Mouse (Mus musculus): ENCODE measurements around the gene Ost4. TPM values are rescaled to one million over a fixed set of nuclear protein-coding genes. Genes with fewer than 3 reads are reported as not detected.
"Not testable (repeated sequence)": the region's sequence is repeated elsewhere in the genome, so short reads cannot be mapped to it uniquely, and the experiment has no call there.

The Ost4 gene
- polyA plus RNA-seq, 1 experiment, result 335 TPM

DNA sequence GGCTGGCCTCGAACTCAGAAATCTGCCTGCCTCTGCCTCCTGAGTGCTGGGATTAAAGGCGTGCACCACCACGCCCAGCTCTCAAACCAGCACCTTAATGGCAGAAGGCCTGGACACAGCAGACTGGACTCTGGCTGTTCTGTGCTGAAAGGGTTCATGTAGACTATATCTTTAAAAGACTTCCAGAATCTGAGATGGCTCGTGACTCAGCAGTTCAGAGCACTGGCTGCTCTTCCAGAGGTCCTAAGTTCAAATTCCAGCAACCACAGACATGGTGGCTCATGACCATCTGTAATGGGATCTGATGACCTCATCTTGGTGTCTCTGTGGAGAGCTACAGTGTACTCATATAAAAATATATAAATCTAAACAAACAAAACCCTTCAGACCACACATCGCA, 5.7 kb downstream of the Ost4 start:
- no peak for DNase-seq (ENCODE audit: low spot score)

GRCm38 (mm10) chr5:30890375-30890774, 17.2 kb downstream of the Ost4 start:
- no peak for DNase-seq (ENCODE audit: low spot score)

DNA sequence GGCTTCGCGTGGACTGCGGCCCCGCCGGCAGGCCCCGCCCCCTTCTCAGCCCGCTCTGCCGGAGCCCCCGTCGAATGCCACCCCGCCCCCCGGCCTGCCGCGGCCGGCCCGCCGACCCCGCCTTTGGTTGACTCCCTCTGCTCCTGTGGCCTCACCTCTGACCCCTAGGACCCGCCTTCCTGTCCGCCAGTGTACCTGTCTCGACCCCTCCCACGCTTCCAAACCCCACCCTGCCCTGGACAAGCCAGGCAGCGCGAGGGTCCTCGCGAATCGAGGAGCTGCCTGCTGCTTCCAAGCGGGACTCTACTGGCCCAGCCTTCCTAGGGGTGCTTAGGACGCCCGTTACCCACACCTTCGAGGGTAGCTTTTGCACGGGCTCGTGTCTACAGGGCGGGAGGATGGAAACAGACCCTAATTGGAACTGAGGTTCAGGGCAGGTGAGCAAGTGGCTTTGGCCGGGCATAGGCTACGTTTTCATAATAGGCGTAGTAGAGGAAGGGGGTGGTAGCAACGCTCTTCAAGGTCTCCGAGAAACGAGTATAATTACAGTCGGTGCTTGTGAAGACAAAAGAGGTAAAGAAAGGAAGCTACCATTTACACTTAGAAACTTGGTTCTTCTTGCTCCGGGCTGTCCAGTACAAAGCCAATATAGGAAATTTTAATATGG, 18.4 kb downstream of the Ost4 start:
- DNase-seq (ENCODE audit: low spot score), result peak; percentile 39

- DNase-seq (ENCODE audit: low spot score), result peak; percentile 90
Measured at GRCm38 (mm10) chr5:30888337-30889087, 19.1 kb downstream of the Ost4 start, which contains the start of gene Agbl5. Gene Agbl5, plus strand, starts transcription at chr5:30888694.

- DNase-seq (ENCODE audit: low spot score), result peak; percentile 83
Measured at GRCm38 (mm10) chr5:30887858-30888336, 19.7 kb downstream of the Ost4 start.

- DNase-seq (ENCODE audit: low spot score), result peak; percentile 48
Measured at GRCm38 (mm10) chr5:30887331-30887761, 20.2 kb downstream of the Ost4 start.

- DNase-seq (ENCODE audit: low spot score), result no peak
Measured at GRCm38 (mm10) chr5:30886731-30887130, 20.9 kb downstream of the Ost4 start.

DNA sequence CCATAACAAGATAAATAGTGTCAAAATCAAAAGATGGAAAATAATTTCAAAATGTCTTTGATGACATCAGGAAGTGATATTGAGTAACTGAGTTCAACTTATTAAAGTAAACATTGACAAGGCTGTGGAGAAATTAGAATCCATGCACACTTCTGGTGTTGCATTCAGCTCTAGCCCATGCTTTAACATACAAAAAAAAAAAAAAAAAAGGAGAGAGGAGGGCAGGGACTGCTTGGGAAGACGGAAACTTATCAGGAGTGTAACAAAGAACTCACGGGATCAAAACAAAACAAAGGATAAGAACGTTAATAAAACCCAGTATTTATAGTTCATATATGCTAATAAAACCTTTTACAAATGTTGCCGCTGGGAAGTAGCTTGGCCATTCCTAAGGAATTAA, 21.4 kb downstream of the Ost4 start:
- no peak for DNase-seq (ENCODE audit: low spot score)

DNA sequence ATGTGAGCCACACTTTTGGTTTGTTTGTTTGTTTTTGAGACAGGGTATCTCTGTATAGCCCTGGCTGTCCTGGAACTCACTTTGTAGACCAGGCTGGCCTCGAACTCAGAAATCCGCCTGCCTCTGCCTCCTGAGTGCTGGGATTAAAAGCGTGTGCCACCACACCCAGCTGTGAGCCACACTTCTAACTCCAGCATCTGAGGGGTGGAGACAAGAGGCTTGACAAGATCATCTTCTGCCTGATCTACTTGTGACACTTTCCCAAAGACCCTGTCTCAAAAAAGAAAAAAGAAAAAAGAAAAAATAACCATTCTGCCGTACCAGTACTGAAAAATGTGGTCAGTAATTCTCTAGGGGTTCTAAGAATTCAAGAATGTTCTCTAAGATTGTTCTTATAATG, 25.7 kb downstream of the Ost4 start:
- not testable (repeated sequence) for DNase-seq (ENCODE audit: low spot score)

DNA sequence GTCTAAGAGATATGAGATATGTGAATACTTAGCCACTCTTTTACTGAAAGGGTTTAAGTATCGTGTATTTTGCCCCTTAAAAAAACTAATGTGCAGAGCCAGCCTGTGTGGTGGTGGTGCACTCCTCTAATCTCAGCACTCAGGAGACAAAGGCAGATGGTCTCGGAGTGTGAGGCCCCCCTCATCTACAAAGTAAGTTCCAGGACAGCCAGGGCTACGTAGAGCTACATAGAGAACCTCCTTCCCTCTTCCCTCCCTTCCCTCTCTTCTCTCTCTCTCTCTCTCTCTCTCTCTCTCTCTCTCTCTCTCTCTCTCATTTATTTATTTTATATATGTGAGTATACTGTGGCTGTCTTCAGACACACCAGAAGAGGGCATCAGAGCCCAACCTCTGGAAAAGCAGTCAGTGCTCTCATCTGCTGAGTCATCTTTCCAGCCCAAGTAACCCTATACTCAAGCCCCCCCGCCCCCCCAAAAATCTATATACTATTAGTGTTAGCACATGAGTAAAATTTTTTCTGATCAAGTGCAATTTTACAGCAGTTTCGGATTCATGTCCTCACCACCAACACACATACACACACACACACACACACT, 28.1 kb downstream of the Ost4 start:
- no peak for DNase-seq (ENCODE audit: low spot score)

DNA sequence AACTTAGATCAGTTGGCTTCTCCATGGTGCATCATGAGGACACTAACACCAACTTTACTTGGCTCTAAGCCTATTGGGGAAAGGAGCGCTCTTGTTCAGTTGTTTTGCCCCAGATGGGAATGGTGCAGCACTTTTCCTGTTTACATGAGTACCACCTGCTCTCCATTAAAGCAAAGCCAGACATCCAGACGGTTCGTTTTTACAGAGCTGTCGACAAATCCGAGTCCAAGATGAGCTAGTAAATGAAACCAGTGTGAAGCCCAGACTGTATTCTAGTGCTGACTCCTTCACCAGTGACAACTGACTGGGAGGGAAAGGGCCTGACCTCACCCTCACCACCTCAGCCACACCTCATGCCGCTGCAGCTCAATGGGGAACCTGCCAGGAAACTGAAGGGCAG, 29.0 kb downstream of the Ost4 start:
- DNase-seq (ENCODE audit: low spot score), result no peak

GRCm38 (mm10) chr5:30874365-30874764, 33.2 kb downstream of the Ost4 start:
- no peak for DNase-seq (ENCODE audit: low spot score)

DNA sequence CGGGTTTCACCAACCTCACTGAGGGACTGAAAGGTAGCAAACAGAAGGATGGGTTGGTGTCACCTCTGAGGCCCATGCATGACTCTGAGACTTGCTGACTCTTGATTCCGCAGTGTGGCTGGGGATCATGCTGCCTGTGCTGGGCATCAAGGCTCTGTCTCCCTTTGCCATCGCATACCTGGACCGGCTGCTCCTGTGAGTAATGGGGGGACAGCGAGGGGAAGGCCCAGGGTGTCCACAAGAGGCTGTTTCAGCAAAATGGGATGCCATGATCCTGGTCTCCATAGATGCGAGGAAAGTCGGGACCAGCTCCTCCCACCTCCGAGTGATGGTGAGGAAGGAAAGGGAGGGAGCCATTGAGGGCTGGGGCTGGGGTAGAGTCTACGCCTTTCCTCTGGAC, 35.0 kb downstream of the Ost4 start:
- DNase-seq (ENCODE audit: low spot score), result no peak

DNA sequence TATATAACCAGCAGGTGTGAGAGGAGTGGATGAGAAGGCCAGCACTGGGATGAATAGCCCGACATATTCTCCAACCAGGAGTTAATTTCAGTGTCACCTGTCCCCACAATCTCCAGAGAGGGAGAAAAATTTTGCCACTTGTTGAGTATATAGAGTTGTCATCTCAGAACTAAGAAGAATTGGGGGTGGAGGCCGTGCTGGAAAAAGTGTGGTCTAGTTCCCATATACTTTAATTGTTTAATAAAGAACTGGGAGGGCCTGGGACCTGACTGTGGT, 37.5 kb downstream of the Ost4 start:
- DNase-seq (ENCODE audit: low spot score), result no peak

GRCm38 (mm10) chr5:30869405-30870130, 38.0 kb downstream of the Ost4 start:
- peak; percentile 91 for DNase-seq (ENCODE audit: low spot score)

GRCm38 (mm10) chr5:30868981-30869380, 38.6 kb downstream of the Ost4 start:
- no peak for DNase-seq (ENCODE audit: low spot score)

DNA sequence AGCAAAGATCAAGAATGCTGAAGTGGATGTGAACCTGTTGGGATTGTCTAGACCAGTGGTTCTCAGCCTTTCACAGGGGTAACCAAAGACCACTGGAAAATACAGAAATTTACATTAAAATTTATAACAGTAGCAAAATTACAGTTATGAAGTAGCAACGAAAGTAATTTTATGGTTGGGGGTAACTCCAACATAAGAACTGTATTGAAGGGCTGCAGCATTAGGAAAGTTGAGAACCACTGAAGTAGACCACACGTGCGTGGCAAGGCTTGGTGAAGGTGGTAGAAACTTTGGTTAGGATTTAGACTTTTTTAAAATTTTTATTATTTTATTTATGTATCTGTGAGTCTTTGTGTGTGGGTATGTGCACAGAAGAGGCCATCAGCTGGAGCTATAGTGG, 39.9 kb downstream of the Ost4 start, which contains the start of gene Tmem214:
Gene Tmem214, plus strand, starts transcription at position 301 of the 400 bp plus-strand sequence.
- DNase-seq (ENCODE audit: low spot score), result no peak

- DNase-seq (ENCODE audit: low spot score), result no peak
Measured at GRCm38 (mm10) chr5:30866871-30867270, 40.7 kb downstream of the Ost4 start.

DNA sequence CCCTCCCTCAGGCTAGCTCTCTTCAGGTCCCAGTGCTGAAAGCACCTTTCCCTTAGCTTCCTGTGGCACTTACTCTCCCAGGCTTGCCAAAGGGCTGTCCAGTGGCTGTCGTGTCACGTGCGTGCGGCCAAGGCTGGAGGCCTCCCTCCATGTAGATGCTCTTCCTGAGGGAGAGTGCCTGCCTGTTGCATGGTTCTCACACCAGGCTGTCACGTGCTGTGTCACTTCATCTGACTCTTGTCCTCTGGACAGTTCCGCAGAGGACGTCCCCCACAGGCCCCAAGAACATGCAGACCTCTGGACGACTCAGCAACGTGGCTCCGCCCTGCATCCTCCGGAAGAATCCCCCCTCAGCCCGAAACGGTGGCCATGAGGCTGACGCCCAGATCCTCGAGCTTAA, 43.3 kb downstream of the Ost4 start:
- DNase-seq (ENCODE audit: low spot score), result no peak

- peak; percentile 39 for DNase-seq (ENCODE audit: low spot score)
Measured at GRCm38 (mm10) chr5:30863852-30864251, 43.7 kb downstream of the Ost4 start.

- DNase-seq (ENCODE audit: low spot score), result no peak
Measured at GRCm38 (mm10) chr5:30856124-30856523, 51.5 kb downstream of the Ost4 start.
